Mouse (Mus musculus): Measurements from ENCODE around the gene Nap1l1. TPM values are rescaled to one million over a fixed set of nuclear protein-coding genes. Genes with fewer than 3 reads are reported as not detected.

The Nap1l1 gene
- polyA plus RNA-seq, 1 experiment from 2014 or later = 293 TPM

DNA sequence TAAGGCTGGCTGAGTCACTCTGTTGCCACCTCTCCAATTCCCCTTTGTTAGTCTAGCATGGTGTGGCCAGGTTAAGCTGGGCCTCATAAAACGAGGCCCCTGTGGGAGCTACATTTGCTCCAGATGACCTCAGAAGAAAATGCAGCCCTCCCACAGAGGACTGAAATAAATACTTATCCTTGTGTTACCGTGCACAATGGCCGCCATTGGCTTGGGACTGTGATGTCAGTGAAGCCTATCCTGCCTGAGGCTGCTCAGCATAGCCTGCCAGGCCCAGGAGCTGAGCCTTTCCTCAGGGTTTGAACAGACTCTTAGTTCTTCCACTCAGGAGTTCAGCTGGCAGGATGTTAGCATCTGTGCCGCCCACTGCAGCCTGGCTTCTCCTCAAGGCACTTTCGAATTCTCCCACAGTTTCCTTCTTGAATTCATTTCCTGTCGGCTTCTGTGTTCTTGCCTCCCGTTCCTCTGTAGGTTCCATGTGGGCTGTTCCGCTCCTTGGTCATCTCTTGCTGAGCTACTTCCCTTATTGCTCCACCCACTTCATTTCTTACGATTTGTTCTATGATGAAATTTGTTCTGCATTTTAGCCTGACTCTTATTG, 66.8 kb downstream of the Nap1l1 start:
- Histone ChIP-seq H3K9me3 (0 out of 2 replicates have a peak, but pooled peaks cover 4% of the 10 kb centered on the region), H3K4me1 (peaks cover 52% of the 10 kb centered on the region), H3K27me3 (no peaks in the 10 kb centered on the region), H3K9ac (no peak overlapping the region), H3K4me3 (0 out of 2 replicates have a peak overlapping the region, but pooled peaks have one; percentile 7), H3K4me2 (peak overlapping the region; percentile 43), H3K27ac (peak overlapping the region; percentile 79), H3K36me3 (no peaks in the 10 kb centered on the region)
- 14% methylated on average over 9 of the region's 9 CpGs for WGBS
- ATAC-seq (ENCODE audit: insufficient number of reproducible peaks, insufficient read depth, low FRiP score, low TSS enrichment, low read depth) = peak; percentile 76

DNA sequence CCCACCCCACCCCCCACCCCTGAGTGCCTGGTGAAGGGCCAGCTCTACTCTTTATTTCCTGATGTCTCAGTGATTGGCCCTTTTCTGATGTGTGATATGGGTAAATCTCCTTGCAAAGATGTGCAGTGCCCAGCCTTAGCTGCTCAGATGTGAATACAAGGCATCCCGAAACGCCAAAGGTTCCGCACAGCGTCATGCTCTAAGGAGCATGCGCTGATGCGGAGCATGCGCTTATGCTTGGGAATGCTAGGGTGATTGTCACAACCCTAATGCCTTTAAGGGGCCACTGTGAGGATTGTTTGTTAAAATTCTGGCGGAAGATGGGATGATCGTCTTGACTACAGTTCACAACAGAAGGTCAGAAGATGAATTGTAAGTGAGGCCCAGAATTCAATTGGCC, 67.7 kb downstream of the Nap1l1 start:
- Histone ChIP-seq H3K4me1 (peaks cover 48% of the 10 kb centered on the region), H3K36me3 (no peaks in the 10 kb centered on the region), H3K27ac (no peak overlapping the region), H3K4me2 (no peak overlapping the region), H3K9ac (no peak overlapping the region), H3K9me3 (0 out of 2 replicates have a peak, but pooled peaks cover 4% of the 10 kb centered on the region), H3K27me3 (no peaks in the 10 kb centered on the region), H3K4me3 (no peak overlapping the region)
- 82% methylated on average over 9 of the region's 9 CpGs for WGBS
- no peak for ATAC-seq (ENCODE audit: insufficient number of reproducible peaks, insufficient read depth, low FRiP score, low TSS enrichment, low read depth)

DNA sequence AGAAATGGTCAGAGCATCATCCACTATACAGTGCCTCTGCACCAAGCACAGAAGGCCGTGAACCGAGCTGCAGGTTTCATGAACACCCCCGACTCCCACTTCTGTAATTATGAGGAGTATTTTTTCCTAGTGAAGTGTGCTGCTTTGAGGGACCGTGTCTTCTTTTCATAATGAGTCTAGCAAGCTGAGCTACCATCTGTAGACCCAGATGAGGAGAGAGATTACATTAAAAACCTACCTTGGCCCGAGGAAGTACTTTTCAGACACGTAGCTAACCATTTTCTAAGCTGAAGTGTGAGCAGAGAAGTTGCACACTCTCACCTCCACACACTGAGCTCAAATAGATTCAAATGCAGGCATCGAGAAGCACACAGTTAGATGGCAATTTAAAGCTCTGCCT, 70.1 kb downstream of the Nap1l1 start:
- Histone ChIP-seq H3K27ac (no peak overlapping the region; the same call in 1 of the 2 replicates), H3K4me3 (no peak overlapping the region), H3K9ac (no peak overlapping the region), H3K4me1 (peaks cover 36% of the 10 kb centered on the region), H3K27me3 (no peaks in the 10 kb centered on the region), H3K4me2 (no peak overlapping the region), H3K36me3 (no peaks in the 10 kb centered on the region), H3K9me3 (0 out of 2 replicates have a peak, but pooled peaks cover 4% of the 10 kb centered on the region)
- ATAC-seq (ENCODE audit: insufficient number of reproducible peaks, insufficient read depth, low FRiP score, low TSS enrichment, low read depth) = no peak
- 82% methylated on average over 7 of the region's 7 CpGs for WGBS

DNA sequence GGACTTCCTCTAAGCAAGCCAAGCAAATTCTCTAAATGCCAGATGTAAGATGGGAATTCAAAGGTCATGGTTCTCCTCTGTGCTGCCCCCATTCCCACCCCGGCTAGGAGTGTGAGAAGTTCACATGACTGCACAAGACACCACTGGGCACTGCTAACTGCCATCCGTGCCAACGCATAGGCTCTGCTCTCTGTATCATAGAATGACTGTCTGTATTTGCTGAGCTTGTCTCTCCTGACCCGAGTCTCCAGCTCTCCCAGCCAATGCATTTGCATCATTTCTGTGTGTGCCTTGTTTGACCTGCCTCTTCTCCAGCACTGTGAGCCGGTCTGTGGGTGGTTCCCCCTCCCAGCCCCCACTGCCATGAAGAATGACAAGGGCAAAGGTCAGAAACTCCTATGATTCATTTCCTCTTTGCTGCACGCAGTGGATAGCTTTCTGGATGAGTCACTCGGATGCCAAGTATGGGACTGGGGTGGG, 70.8 kb downstream of the Nap1l1 start:
- ATAC-seq (ENCODE audit: insufficient number of reproducible peaks, insufficient read depth, low FRiP score, low TSS enrichment, low read depth) = no peak
- Histone ChIP-seq H3K36me3 (no peaks in the 10 kb centered on the region), H3K27ac (no peak overlapping the region), H3K4me2 (no peak overlapping the region), H3K9ac (no peak overlapping the region), H3K9me3 (0 out of 2 replicates have a peak, but pooled peaks cover 4% of the 10 kb centered on the region), H3K4me1 (peaks cover 28% of the 10 kb centered on the region), H3K27me3 (no peaks in the 10 kb centered on the region), H3K4me3 (no peak overlapping the region)
- WGBS = 27% methylated on average over 7 of the region's 7 CpGs

DNA sequence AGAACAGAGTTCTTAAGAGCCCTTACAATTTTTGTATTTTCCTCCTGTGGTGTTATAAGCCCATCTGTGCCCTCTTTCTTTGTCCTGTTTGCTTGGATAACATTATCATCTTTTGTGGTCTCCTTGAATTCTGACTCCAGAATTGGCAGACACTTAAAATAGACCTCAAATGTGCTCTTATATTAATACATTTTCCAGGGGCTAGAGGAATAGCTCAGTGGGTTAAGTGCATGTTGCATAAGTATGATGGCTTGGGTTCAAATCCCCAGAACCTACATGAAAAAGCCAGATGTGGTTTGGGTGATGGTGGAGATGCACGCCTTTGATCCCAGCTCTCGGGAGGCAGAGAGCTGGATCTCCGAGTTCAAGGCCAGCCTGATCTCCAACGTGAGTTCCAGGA, 71.3 kb downstream of the Nap1l1 start:
- peaks cover 24% of the 10 kb centered on the region for H3K4me1 ChIP-seq
- H3K9me3 ChIP-seq = 0 out of 2 replicates have a peak, but pooled peaks cover 4% of the 10 kb centered on the region
- H3K27me3 ChIP-seq = no peaks in the 10 kb centered on the region
- no peak overlapping the region for H3K4me3 ChIP-seq
- H3K27ac ChIP-seq = no peak overlapping the region
- ATAC-seq (ENCODE audit: insufficient number of reproducible peaks, insufficient read depth, low FRiP score, low TSS enrichment, low read depth) = no peak
- 79% methylated on average over 4 of the region's 4 CpGs for WGBS
- H3K4me2 ChIP-seq = no peak overlapping the region
- H3K9ac ChIP-seq = no peak overlapping the region
- no peaks in the 10 kb centered on the region for H3K36me3 ChIP-seq

DNA sequence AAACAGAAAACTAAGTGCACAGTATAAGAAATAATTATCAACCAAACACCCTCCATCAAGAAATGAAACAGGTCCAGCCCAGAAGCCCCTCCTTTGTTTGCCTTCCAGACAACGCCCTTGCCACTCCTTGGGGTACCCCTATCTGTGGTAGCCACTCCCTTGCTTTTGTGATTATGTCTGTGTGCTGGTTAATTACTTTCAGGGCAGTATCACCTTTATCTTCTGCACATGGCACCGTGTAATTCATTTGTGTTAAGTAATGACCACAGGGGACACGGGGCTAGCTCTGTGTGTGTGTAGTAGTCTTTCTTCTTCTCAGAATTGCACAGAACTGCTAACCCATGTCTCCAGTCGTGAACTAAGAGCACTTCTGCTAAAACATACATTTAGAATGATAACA, 72.6 kb downstream of the Nap1l1 start:
- no peak for ATAC-seq (ENCODE audit: insufficient number of reproducible peaks, insufficient read depth, low FRiP score, low TSS enrichment, low read depth)
- no peak overlapping the region for H3K4me3 ChIP-seq
- WGBS = 75% methylated on average over 4 of the region's 4 CpGs
- 0 out of 2 replicates have a peak, but pooled peaks cover 4% of the 10 kb centered on the region for H3K9me3 ChIP-seq
- H3K4me2 ChIP-seq = no peak overlapping the region
- H3K27ac ChIP-seq = no peak overlapping the region
- H3K9ac ChIP-seq = no peak overlapping the region
- H3K4me1 ChIP-seq = peaks cover 14% of the 10 kb centered on the region
- H3K27me3 ChIP-seq = no peaks in the 10 kb centered on the region
- no peaks in the 10 kb centered on the region for H3K36me3 ChIP-seq

Other genes starting within 250 kb of the Nap1l1 start
- gene Bbs10, start 174.5 kb upstream of the Nap1l1 start, polyA plus RNA-seq (2015; fragmentation: Nextera tagmentation; extraction: Ambion mirVana) = 6.2 and 6.5 TPM in 2 replicates
- 32.0 and 36.6 TPM in 2 replicates for gene Phlda1, start 33.1 kb downstream of the Nap1l1 start, polyA plus RNA-seq (2015; fragmentation: Nextera tagmentation; extraction: Ambion mirVana)